Mouse (Mus musculus) right cerebral cortex, postnatal 10 days (tissue): ENCODE data around the gene Erg28.
A peak's percentile ranks its signal among the peaks of the same experiment; 100 is the strongest.

Experiments
- DNase-seq, 2 experiments: peaks; one replicate each; pipeline ENCODE4 v3.0.0; 2021; ENCODE audit warnings: low spot score in 2 of 2

Gene Erg28

GRCm38 (mm10) chr12:85813599-85813998 lies 10.8 kb downstream of the Erg28 start:
- DNase-seq: peak in 1 of 2 experiments; percentile 35

DNA sequence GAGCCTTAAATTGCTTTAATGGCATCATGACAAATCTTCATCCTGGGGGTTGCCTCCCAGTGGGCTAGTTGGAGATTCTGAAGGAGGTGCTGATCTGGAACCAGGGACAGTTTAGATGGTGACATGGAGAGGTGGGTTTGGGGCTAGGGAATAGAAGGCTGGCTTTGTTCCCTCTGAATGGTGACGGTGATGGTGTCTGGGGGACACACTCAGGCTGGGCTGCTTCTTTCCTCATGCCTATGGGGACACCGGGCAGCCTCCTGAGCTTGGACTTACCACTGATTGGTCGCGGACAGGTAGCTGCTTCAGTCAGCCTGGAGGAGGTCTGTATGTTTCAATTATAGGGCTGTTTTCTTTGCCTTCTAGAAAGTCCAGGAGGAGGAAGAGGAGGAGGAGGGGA lies 12.7 kb downstream of the Erg28 start:
- no peak for DNase-seq

GRCm38 (mm10) chr12:85810959-85811358 lies 13.4 kb downstream of the Erg28 start:
- no peak for DNase-seq

DNA sequence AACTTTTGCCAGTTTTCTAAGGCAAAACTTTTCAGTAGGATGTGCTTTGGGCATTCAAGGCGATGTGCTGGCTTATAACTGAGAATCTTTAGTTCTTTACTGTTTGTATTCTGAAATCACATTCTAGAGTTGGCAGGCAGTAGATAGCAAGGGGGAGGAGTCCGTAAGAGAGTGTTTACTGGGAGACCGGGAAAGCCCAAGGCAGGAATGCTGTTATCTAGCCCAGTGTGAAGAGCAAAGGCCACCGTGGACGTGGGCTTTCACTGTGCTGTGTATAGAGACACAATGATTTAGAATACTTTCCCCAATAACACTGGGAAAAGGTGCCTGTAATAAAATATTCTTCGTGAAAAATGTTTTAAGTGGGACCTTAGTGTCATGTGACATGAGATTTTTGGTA lies 14.6 kb downstream of the Erg28 start:
- DNase-seq: no peak

DNA sequence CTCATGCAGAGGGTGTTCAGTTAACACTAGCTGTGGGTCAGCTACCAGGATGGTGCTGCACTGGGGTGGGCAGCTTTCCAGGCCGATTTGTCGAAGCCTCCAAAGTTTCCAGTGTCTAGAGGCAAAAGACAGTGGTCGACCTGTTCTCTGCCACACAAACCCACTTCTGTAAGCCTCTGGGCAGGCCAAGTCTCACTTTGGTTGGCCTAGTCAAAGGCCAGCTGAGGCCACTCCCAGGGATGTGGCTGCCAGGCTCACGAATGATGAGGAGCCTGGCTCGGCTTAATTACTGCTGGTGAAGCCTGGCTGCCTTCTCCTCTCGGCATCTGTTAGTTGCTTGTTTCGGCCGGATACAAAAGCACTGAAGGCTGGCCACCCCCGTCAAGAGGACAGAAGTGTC lies 24.3 kb downstream of the Erg28 start:
- peak; percentile 47 to 67 for DNase-seq

- no peak for DNase-seq
These were observed 28.8 kb downstream of the Erg28 start for GRCm38 (mm10) chr12:85795551-85795950.

DNA sequence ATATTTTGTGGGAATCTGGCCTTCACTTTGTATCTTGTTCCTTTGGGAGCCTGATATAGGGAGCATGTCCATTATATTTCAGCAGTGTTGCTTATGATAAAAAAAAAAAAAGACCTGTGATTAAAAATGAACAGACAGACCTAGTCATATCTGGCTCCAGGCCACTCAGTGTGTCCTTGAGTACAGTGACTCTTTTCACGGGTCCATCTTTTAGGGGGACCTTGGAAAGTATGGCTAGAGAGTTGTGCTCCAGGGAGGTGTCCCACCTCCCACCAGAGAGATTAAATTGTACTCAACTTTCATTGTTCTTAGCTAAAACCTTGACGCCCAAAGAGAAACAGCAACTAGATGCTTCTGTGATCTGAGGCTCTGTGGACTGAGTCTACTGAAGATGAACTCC lies 30.3 kb downstream of the Erg28 start:
- DNase-seq: no peak

DNA sequence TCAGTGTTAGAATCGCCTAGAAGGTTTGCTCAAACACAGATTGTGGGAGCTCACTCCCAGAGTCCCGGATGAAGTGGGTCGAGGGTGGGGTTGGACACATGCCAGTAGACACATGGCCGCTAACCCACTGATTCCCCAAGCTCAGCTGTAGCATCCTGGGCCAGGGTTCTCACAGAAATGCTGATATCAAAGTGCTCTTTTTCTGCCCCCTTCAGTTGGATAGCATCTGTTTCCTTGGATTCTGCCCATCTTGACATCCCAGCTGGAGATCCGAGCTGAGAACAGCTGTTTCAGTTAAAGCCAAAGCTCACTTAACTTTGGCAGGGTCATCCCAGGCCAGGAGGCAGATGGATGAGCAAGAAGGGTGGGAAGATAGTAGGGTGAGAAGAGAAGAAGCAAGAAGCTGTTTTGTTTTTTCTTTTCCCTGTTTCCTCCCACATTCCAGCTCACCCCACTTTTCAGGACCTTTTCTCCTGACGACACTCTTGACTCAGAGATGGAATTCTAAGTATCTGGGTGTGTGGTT lies 31.5 kb downstream of the Erg28 start:
- peak; percentile 43 to 64 for DNase-seq

GRCm38 (mm10) chr12:85792158-85792557 lies 32.2 kb downstream of the Erg28 start:
- no peak for DNase-seq

GRCm38 (mm10) chr12:85784916-85785815 lies 39.2 kb downstream of the Erg28 start:
- no peak for DNase-seq

DNA sequence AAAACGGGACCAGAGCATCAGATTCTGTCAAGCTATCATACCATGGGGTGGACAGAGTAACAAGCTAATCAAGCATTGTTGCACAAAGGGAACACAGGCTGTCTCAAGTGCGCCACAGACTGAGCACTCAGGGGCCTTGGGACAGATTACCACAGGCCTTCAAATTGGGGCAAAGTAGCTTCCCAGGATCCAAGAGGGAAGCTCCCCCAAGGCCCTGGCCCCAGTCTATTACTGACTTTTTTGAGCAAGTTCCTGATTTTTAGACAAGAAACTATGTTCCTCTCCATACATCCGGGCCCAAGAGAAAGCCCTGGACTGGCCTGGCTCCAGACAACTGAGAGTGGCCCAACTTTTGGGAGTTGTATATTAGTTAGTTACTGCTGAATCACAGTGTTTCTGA lies 42.7 kb downstream of the Erg28 start:
- no peak for DNase-seq

DNA sequence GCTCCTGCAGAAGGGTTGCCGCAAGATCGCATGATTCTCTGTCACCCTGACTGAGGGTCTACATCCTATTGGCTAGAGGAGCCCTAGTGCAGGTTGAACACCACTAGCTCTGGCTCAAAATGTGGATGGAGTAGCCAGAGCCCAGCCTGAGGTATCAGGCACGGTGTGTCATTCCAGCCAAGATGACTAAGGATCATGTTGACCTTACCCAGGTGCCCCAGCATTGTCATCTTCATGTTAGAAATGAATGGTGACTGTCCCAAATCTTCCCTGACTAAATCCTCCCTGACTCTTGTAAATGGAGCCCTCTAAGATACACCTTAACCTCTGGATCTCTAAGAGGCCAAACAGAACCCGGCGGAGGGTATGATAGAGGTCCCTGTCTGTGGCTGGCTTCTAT lies 44.6 kb downstream of the Erg28 start:
- no peak for DNase-seq

DNA sequence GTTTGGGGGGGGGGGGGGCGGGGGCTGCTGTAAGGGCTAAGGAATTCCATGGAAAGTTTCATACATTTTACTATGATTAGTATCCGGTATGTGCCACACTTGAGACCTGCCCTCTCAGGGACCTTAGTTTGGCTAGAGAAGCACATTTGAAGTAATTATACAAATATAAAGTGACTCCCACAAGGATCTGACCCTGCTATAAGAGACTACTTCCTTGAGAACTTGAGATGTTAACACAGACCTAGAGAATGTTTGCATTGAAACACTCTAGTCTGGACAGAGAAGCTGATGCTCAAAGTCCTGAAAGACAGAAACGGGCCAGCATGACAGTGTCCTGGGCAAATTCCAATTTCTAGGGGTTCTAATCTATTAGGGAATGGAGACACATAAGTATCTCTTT lies 45.4 kb downstream of the Erg28 start:
- no peak for DNase-seq

- DNase-seq: no peak
These were observed 53.0 kb downstream of the Erg28 start for GRCm38 (mm10) chr12:85771356-85771755.

DNA sequence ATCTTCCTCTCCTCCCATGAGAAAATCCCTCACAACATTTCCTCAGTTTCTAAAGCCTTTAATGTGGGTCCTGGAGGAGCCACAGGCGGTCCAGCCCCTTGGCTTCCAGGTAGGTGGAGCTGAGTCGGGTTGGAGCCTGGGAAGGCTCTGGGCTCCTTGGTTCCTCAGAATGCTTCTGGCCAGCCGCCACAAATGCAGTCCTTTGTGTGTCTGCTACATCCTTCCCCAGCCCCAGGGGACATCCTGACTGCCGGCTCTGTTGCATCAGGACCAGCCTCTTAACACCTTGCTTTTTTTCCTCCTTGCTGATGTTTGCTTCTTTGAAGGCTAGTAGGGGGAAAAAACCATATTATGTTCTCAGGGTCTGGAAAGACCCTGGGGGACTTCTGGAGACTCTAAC lies 56.6 kb downstream of the Erg28 start:
- peak; percentile 29 to 35 for DNase-seq

DNA sequence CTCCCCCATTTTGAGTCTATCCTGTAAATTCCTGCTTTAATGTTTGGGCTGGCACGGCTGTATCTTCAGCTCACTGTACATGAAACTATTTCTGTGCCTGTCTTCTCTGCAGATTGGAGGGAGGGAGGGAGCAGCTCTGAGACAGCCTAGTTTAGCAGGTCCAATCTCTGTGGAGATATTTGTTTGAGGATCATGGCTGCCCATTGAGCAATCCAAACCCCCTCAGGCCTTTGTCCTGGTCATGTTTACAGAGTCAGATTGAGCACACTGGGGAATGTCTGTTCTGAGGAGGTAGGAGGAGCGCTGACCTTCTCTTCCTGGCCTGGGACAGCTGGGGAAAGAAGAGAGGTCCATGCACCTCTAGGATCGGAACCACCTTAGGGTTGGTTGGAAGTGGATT lies 58.1 kb downstream of the Erg28 start:
- peak in 1 of 2 experiments; percentile 25 for DNase-seq
